Mouse (Mus musculus): ENCODE measurements around the gene Olfr857. TPM values are rescaled to one million over a fixed set of nuclear protein-coding genes. Genes with fewer than 3 reads are reported as not detected.

The Olfr857 gene
- not detected for total RNA-seq (2023)

GRCm38 (mm10) chr9:19709133-19709532, at the start of gene Olfr857:
Olfr857 (plus strand) TSS chr9:19709433.

Other genes starting within 250 kb of the Olfr857 start
- gene Olfr850, start 231.2 kb upstream of the Olfr857 start, total RNA-seq (2023) = not detected
- not detected for gene Olfr851, start 216.1 kb upstream of the Olfr857 start, total RNA-seq (2023)
- gene Olfr853, start 168.4 kb upstream of the Olfr857 start, total RNA-seq (2023) = not detected
- gene Olfr854, start 142.1 kb upstream of the Olfr857 start, total RNA-seq (2023) = not detected
- not detected for gene Olfr855, start 126.8 kb upstream of the Olfr857 start, total RNA-seq (2023)
- 33.9 TPM for gene Zfp317, start 87.3 kb upstream of the Olfr857 start, total RNA-seq (2023)
- not detected for gene Olfr58, start 70.8 kb downstream of the Olfr857 start, total RNA-seq (2023)
- not detected for gene Olfr859, start 95.5 kb downstream of the Olfr857 start, total RNA-seq (2023)
- not detected for gene Olfr860, start 140.3 kb downstream of the Olfr857 start, total RNA-seq (2023)
- not detected for gene Olfr862, start 178.6 kb downstream of the Olfr857 start, total RNA-seq (2023)
- gene Olfr77, start 207.4 kb downstream of the Olfr857 start, total RNA-seq (2023) = not detected

Data from CD4-positive naive resting alpha-beta T cell, adult 57 days (primary cell).